Mouse (Mus musculus): ENCODE measurements at regions not wholly inside any gene's neighbourhood (a gene's known extent, or its start where the extent isn't known, plus 50 kb on each side); places are given as distances from the start of the nearest gene placed in this dataset.

DNA sequence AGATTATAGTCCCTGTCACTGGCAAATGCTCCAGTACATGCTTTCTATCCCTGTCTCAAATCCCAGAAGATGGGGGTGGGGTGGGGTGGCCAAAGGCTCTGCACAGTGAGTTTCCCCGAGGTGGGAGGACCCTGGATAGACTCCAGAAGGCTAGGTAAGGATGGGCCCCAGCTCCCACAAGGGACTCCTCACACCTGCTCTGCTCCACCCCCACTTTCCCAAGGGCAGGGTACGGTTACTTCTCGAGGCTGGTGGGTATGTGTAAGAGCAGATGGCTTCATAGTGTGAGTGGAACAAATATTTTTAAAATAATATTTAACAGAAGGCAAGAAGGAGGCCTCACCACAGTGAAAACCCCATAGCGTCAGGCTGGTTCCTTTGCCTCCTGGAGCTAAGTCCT lies 398.6 kb upstream of the Cdh4 start:
- no peak overlapping the region for H3K4me3 ChIP-seq (ENCODE audit: insufficient read depth, low read depth, low read length)
- no peak overlapping the region for H3K9ac ChIP-seq (ENCODE audit: low read depth, low read length)
- no peak overlapping the region for H3K27ac ChIP-seq (replicated peaks; ENCODE audit: insufficient read depth, low read depth, low read length)
- H3K4me1 ChIP-seq (ENCODE audit: control insufficient read depth, insufficient read depth, low read length) = no peaks in the 10 kb centered on the region
- H3K36me3 ChIP-seq (ENCODE audit: control insufficient read depth, insufficient read depth, low read length) = no peaks in the 10 kb centered on the region
- TF ChIP-seq CTCF (IDR thresholded peaks at IDR 0.05; ENCODE audit: low read depth, low read length) (no peak), POLR2A (IDR thresholded peaks at IDR 0.05; ENCODE audit: extremely low read depth, insufficient read depth, low read length) (no peak)
- no peaks in the 10 kb centered on the region for H3K27me3 ChIP-seq (ENCODE audit: control insufficient read depth, insufficient read depth, low read length)
- WGBS = 66% methylated on average over 4 of the region's 4 CpGs
- no peak for DNase-seq (ENCODE audit: extremely low read depth, low read depth, low spot score)
- H3K79me2 ChIP-seq (ENCODE audit: control insufficient read depth, insufficient read depth, low read length) = no peaks in the 10 kb centered on the region

DNA sequence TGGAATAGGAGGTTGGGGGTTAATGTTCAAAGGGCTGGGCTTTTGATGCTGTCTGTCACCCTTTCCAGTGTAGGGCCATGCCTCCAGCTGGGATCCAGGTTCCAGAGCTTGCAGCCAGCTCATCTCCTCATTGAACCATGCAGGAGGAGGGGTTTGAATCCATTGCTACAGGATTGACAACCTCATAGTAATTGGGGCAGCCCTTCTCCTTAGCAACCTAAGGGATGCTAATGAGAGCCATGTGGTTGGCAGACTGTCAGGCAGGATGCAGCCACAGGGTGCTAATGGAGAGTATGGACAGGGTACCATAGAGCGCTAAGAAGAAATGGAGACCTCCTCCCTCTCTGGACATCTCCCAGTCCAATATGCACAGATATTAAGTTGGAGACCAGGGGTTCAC lies 396.9 kb upstream of the Cdh4 start:
- H3K4me1 ChIP-seq (ENCODE audit: control insufficient read depth, insufficient read depth, low read length) = no peaks in the 10 kb centered on the region
- no peak for DNase-seq (ENCODE audit: extremely low read depth, low read depth, low spot score)
- no peak overlapping the region for H3K4me3 ChIP-seq (ENCODE audit: insufficient read depth, low read depth, low read length)
- H3K27me3 ChIP-seq (ENCODE audit: control insufficient read depth, insufficient read depth, low read length) = no peaks in the 10 kb centered on the region
- H3K36me3 ChIP-seq (ENCODE audit: control insufficient read depth, insufficient read depth, low read length) = no peaks in the 10 kb centered on the region
- 92% methylated on average over 1 of the region's 1 CpGs for WGBS
- no peak overlapping the region for H3K27ac ChIP-seq (replicated peaks; ENCODE audit: insufficient read depth, low read depth, low read length)
- no peak for TF ChIP-seq CTCF (IDR thresholded peaks at IDR 0.05; ENCODE audit: low read depth, low read length)
- no peak for TF ChIP-seq POLR2A (IDR thresholded peaks at IDR 0.05; ENCODE audit: extremely low read depth, insufficient read depth, low read length)
- no peaks in the 10 kb centered on the region for H3K79me2 ChIP-seq (ENCODE audit: control insufficient read depth, insufficient read depth, low read length)
- H3K9ac ChIP-seq (ENCODE audit: low read depth, low read length) = no peak overlapping the region

DNA sequence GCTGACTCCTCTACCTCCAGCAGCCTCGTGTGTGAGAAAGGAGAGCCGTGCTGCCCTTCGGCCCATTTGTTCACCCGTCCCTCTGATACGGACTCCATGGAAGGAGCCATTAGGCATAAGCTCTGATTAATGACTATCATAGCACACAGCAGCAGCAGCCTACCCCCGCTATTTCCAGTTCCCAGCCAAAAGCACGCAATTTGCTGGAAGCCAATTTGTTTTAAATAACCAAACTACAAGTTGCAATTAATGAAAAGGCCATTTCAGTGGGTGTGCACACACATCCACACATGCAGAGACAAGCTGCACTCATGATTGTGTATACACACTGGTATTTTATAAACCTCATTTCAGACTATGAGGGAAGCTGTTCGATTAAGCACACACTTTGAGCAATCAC lies 387.8 kb upstream of the Cdh4 start:
- DNase-seq (ENCODE audit: extremely low read depth, low read depth, low spot score) = no peak
- WGBS = 79% methylated on average over 8 of the region's 8 CpGs
- Histone ChIP-seq H3K4me1 (ENCODE audit: control insufficient read depth, insufficient read depth, low read length) (no peaks in the 10 kb centered on the region), H3K36me3 (ENCODE audit: control insufficient read depth, insufficient read depth, low read length) (no peaks in the 10 kb centered on the region), H3K79me2 (ENCODE audit: control insufficient read depth, insufficient read depth, low read length) (no peaks in the 10 kb centered on the region), H3K4me3 (ENCODE audit: insufficient read depth, low read depth, low read length) (no peak overlapping the region), H3K27ac (replicated peaks; ENCODE audit: insufficient read depth, low read depth, low read length) (no peak overlapping the region), H3K9ac (ENCODE audit: low read depth, low read length) (no peak overlapping the region), H3K27me3 (ENCODE audit: control insufficient read depth, insufficient read depth, low read length) (no peaks in the 10 kb centered on the region)
- TF ChIP-seq POLR2A (IDR thresholded peaks at IDR 0.05; ENCODE audit: extremely low read depth, insufficient read depth, low read length) (no peak), CTCF (IDR thresholded peaks at IDR 0.05; ENCODE audit: low read depth, low read length) (no peak)

DNA sequence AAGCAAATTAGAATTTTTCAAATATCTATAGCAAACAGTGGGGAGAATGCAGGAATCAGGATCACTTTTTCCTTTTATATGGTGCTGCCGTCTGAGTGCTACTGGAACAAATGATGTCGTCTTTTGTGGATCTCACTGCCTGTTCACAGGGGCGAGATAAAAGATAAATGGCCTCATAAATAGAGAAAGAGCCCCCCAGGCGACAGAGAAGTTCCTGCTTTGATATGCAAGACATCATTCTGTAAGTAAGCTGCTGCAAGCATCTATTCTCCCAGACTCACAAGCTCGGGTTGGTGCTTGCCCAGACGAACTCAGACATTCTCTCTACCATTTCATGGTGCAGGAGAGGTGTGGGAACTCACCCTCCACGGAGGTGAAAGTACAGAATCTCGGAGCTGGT lies 377.6 kb upstream of the Cdh4 start:
- Histone ChIP-seq H3K9ac (ENCODE audit: low read depth, low read length) (no peak overlapping the region), H3K4me1 (ENCODE audit: control insufficient read depth, insufficient read depth, low read length) (no peaks in the 10 kb centered on the region), H3K36me3 (ENCODE audit: control insufficient read depth, insufficient read depth, low read length) (no peaks in the 10 kb centered on the region), H3K4me3 (ENCODE audit: insufficient read depth, low read depth, low read length) (no peak overlapping the region), H3K27me3 (ENCODE audit: control insufficient read depth, insufficient read depth, low read length) (no peaks in the 10 kb centered on the region; the same call in 1 of the 2 replicates), H3K79me2 (ENCODE audit: control insufficient read depth, insufficient read depth, low read length) (no peaks in the 10 kb centered on the region), H3K27ac (replicated peaks; ENCODE audit: insufficient read depth, low read depth, low read length) (no peak overlapping the region)
- TF ChIP-seq CTCF (IDR thresholded peaks at IDR 0.05; ENCODE audit: low read depth, low read length) (no peak), POLR2A (IDR thresholded peaks at IDR 0.05; ENCODE audit: extremely low read depth, insufficient read depth, low read length) (no peak)
- DNase-seq (ENCODE audit: extremely low read depth, low read depth, low spot score) = no peak
- WGBS = 58% methylated on average over 8 of the region's 8 CpGs

DNA sequence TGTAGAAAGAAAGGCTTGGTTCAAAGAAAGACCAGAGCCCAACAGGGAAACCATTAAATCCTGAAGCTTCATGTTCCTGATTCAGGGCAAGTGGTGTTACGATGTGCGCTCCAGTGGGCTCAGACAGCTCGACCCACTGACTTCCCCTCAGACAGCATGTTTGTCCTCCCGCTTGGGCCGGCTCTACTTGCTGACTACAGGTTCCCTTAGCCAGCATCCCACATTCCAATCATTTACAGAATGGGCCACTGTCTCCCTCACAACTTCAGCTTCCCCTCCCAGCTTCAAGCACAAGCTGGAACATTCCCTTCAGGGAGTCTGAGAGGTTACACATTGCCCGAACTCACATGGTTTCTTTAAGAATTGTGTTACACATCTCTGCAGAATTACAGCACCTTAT lies 372.7 kb upstream of the Cdh4 start:
- no peaks in the 10 kb centered on the region; the same call in none of the 2 replicates for H3K27me3 ChIP-seq (ENCODE audit: control insufficient read depth, insufficient read depth, low read length)

DNA sequence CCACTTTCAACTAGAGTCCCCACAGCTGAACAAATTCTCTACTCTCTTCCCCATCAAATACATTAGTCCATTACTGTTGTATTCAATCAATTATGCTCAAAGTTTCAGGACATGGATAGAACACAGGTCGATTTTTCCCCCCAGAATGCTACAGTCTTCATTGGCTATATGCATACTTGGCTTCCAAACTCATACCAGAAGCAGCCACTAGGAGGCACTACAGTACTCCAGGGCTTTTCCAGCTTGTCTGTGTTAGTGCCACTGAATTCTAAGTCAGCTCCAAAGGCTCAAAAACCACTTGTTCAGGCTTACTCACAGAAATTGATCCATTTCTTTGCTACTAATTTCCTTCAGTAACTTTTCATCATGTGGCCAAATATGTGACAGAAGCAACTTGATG lies 371.9 kb upstream of the Cdh4 start:
- Histone ChIP-seq H3K36me3 (ENCODE audit: control insufficient read depth, insufficient read depth, low read length) (no peaks in the 10 kb centered on the region), H3K4me1 (ENCODE audit: control insufficient read depth, insufficient read depth, low read length) (no peaks in the 10 kb centered on the region), H3K9ac (ENCODE audit: low read depth, low read length) (no peak overlapping the region), H3K4me3 (ENCODE audit: insufficient read depth, low read depth, low read length) (no peak overlapping the region), H3K27ac (replicated peaks; ENCODE audit: insufficient read depth, low read depth, low read length) (no peak overlapping the region), H3K79me2 (ENCODE audit: control insufficient read depth, insufficient read depth, low read length) (no peaks in the 10 kb centered on the region), H3K27me3 (ENCODE audit: control insufficient read depth, insufficient read depth, low read length) (no peaks in the 10 kb centered on the region; the same call in 1 of the 2 replicates)
- TF ChIP-seq POLR2A (IDR thresholded peaks at IDR 0.05; ENCODE audit: extremely low read depth, insufficient read depth, low read length) (no peak), CTCF (IDR thresholded peaks at IDR 0.05; ENCODE audit: low read depth, low read length) (peak; percentile 44)
- 25% methylated on average over 1 of the region's 1 CpGs for WGBS
- DNase-seq (ENCODE audit: extremely low read depth, low read depth, low spot score) = peak; percentile 35

More for the DNA sequence above, 372.7 kb upstream of the Cdh4 start:
- WGBS = 59% methylated on average over 6 of the region's 6 CpGs
- Histone ChIP-seq H3K4me1 (ENCODE audit: control insufficient read depth, insufficient read depth, low read length) (no peaks in the 10 kb centered on the region), H3K4me3 (ENCODE audit: insufficient read depth, low read depth, low read length) (no peak overlapping the region), H3K79me2 (ENCODE audit: control insufficient read depth, insufficient read depth, low read length) (no peaks in the 10 kb centered on the region), H3K9ac (ENCODE audit: low read depth, low read length) (no peak overlapping the region), H3K27ac (replicated peaks; ENCODE audit: insufficient read depth, low read depth, low read length) (no peak overlapping the region), H3K36me3 (ENCODE audit: control insufficient read depth, insufficient read depth, low read length) (no peaks in the 10 kb centered on the region)
- no peak for DNase-seq (ENCODE audit: extremely low read depth, low read depth, low spot score)
- TF ChIP-seq CTCF (IDR thresholded peaks at IDR 0.05; ENCODE audit: low read depth, low read length) (no peak), POLR2A (IDR thresholded peaks at IDR 0.05; ENCODE audit: extremely low read depth, insufficient read depth, low read length) (no peak)

Measured in liver, adult 2 months (tissue).